Mouse (Mus musculus) C2C12 (cell line): Measurements from ENCODE around the gene Popdc2.

Source experiments
- CEBPB ChIP-seq: IDR thresholded peaks from one replicate; pipeline ENCODE4 v1.6.1; 2011; ENCODE audit warnings: low read depth, mild to moderate bottlenecking, control low read depth, moderate library complexity
- CTCF ChIP-seq: IDR thresholded peaks from one replicate; pipeline ENCODE4 v1.5.1; 2011; ENCODE audit not compliant: control insufficient read depth, insufficient read depth, insufficient read length
- USF1 ChIP-seq: IDR thresholded peaks from one replicate; pipeline ENCODE4 v1.6.1; 2011; ENCODE audit warnings: low read depth, mild to moderate bottlenecking, control low read depth, moderate library complexity

- TF ChIP-seq CTCF (no peak), CEBPB (no peak), USF1 (no peak)
These were observed 14.8 kb downstream of the Popdc2 start for GRCm38 (mm10) chr16:38376841-38377249.
